Mouse (Mus musculus): ENCODE data around the gene Parp1. TPM values are rescaled to one million over a fixed set of nuclear protein-coding genes. Genes with fewer than 3 reads are reported as not detected.

The Parp1 gene
- polyA plus RNA-seq, 1 experiment from 2014 or later = 93.5 TPM

DNA sequence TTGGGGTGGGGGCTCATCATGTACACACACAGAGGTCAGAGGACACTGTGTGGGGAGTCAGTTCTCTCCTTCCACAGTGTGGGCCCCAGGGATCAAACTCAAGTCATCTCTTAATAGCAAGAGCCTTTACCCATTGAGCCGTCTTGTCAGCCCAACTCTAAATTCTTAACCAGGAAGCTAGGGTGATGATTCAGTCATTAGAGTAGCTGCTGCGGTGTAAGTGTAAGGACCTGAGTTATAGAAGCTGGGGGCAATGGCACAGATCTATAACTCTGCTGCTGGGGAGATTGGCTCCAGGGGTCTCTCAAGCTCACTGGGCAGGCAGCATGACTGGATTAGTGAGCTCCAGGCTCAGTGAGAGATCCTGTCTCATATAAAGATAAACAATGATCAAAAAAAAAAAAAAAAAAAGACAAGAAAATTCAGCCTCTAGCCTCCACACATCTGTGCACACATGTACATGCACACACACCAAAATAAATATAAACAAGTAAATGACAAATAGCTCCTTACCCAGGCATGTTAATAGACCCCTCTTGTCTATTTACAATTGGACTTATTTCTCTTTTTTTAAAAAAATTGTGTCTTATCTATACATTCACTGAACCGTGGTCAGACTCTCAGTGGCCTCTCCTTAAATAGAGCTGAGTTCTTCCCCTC is 25.9 kb upstream of the Parp1 start:
- H3K4me2 ChIP-seq = no peak overlapping the region
- no peak for ATAC-seq (ENCODE audit: low FRiP score, low read depth)
- no peak overlapping the region for H3K9ac ChIP-seq
- no peaks in the 10 kb centered on the region for H3K9me3 ChIP-seq
- H3K4me3 ChIP-seq = no peak overlapping the region
- WGBS = 90% methylated on average over 3 of the region's 3 CpGs
- H3K4me1 ChIP-seq (replicated peaks) = peaks cover 26% of the 10 kb centered on the region
- H3K27me3 ChIP-seq = no peaks in the 10 kb centered on the region
- H3K36me3 ChIP-seq = no peaks in the 10 kb centered on the region
- H3K27ac ChIP-seq (replicated peaks) = no peak overlapping the region

DNA sequence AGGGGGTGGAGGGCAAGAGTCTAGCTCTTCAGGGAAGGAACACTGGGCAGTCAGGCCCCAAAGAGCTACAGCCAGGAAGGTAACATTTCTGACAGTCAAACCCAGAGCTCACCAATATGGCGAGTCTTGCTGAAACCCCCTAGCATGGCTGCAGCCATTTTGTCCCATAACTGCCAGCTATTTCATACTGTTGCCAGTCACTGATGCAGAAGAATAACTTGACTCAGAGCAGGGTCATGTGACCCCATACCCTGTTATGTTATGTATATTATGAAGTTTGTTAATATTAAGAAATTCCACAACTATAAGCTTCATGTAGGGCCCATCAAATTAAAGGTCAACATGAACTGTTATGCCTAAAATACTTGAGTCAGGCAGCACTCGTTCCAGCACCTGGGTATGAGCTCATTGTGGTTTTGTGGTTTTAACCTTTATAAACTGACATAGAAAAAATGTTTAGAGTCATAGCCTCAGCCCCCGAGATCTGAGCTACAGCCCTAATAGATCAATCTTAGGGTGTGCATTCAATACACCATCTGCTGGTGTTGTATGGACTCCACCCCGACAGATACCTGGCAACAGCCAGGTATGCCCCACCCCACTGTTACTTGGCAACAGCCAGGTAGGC is 22.7 kb upstream of the Parp1 start:
- no peak for ATAC-seq (ENCODE audit: low FRiP score, low read depth)
- H3K36me3 ChIP-seq = no peaks in the 10 kb centered on the region
- no peak overlapping the region for H3K4me2 ChIP-seq
- peaks cover 37% of the 10 kb centered on the region for H3K4me1 ChIP-seq (replicated peaks)
- H3K4me3 ChIP-seq = no peak overlapping the region
- H3K27ac ChIP-seq (replicated peaks) = no peak overlapping the region
- 83% methylated on average over 4 of the region's 4 CpGs for WGBS
- 0 out of 2 replicates have a peak, but pooled peaks cover 3% of the 10 kb centered on the region for H3K27me3 ChIP-seq
- H3K9me3 ChIP-seq = no peaks in the 10 kb centered on the region
- no peak overlapping the region for H3K9ac ChIP-seq

DNA sequence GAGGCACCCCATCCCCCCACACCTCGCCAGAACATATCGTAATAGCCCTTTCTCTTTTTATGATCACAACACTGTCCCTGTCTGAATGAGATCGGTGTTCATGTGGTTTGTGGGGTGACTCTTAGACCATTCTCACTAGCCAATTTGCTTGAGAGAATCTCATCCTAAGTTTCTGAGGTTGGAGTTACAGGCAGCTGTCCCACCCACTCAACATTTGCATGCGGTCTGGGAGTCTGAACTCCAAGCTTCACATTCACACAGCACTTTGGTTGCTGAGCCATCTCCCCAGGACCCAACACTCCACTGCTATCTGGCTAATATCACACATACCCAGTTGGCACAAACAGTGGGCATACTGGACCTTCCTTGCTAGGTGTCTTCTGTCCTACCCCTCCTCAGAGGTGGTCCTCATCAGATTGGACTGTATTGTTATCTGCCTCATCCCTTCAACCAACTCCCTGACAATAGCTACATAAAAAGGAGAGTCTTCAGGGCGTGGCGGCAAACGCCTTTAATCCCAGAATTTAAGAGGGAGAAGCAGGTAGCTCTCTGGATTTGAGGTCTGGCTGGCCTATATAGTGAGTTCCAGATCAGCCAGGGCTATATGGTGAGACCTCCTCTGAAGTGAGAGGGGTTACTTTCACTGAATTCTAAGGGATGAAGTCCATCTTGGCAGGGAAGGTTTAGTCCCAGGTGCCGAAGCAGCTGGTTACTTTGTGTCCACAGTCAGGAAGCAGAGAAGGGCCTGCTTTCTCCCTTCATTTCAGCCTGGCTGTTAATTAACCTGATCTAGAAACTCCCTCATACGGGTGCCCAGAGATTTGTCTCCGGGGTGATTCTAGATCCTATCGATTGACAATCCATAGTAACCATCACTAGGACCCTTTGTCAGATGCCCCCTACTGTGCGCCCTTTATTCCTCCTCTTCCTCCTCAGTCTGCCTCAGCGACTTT is 21.6 kb upstream of the Parp1 start:
- Histone ChIP-seq H3K27ac (replicated peaks) (no peak overlapping the region), H3K9ac (no peak overlapping the region), H3K4me3 (peak overlapping the region; percentile 1; the same call in 1 of the 2 replicates), H3K27me3 (0 out of 2 replicates have a peak, but pooled peaks cover 3% of the 10 kb centered on the region), H3K9me3 (no peaks in the 10 kb centered on the region), H3K4me1 (replicated peaks) (peaks cover 27% of the 10 kb centered on the region), H3K4me2 (peak overlapping the region; percentile 45), H3K36me3 (no peaks in the 10 kb centered on the region)
- WGBS = 47% methylated on average over 13 of the region's 13 CpGs
- ATAC-seq (ENCODE audit: low FRiP score, low read depth) = no peak

DNA sequence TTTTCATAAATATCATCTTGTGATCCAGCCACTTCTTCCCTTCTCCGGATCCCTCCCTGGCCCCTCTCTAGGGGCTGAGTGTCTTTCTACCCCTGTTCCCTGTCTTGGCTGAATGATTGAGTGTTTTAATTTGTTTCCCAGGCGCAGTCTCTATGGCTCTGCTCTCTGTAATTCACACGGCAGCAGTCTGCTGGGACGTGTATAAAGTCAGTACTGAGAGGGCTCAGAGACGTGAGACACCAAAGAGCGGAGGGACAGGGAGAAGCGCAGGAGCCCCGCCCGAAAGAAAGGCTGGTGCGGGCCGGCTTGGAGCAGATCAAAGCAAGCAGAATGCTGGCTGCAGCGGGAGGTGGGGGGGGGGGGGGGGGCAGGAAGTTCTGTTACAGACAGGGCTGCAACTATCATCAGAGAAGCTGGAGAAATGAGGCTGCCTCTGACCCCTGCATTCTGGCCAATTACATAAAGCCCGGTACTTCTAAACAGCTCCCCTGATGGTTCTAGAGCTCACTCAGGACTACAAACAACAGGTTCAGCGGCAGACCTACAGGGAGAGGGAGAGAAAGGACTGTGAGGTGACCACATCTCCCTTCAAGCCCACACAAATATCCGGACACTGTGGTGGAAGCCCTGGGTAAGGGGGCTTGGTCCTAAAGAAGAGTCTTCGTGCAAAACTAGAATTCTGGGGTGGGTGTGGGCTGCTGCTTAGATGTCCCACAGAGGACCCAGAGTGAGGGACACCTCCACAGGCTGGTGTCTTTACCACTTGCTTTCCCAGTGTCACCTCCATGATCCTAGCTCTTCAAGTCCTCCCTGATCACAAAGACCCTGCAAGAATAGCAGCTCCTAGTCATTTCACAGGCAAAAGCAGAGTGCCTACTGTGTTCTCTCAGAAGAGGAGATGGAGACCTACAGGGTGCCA is 20.7 kb upstream of the Parp1 start:
- Histone ChIP-seq H3K4me2 (peak overlapping the region; percentile 45), H3K4me1 (replicated peaks) (peaks cover 23% of the 10 kb centered on the region), H3K27me3 (0 out of 2 replicates have a peak, but pooled peaks cover 3% of the 10 kb centered on the region), H3K36me3 (no peaks in the 10 kb centered on the region), H3K9ac (no peak overlapping the region; the same call in 1 of the 2 replicates), H3K9me3 (no peaks in the 10 kb centered on the region), H3K27ac (replicated peaks) (no peak overlapping the region), H3K4me3 (peak overlapping the region; percentile 1; the same call in 1 of the 2 replicates)
- WGBS = 2% methylated on average over 16 of the region's 16 CpGs
- ATAC-seq (ENCODE audit: low FRiP score, low read depth) = peak; percentile 86

DNA sequence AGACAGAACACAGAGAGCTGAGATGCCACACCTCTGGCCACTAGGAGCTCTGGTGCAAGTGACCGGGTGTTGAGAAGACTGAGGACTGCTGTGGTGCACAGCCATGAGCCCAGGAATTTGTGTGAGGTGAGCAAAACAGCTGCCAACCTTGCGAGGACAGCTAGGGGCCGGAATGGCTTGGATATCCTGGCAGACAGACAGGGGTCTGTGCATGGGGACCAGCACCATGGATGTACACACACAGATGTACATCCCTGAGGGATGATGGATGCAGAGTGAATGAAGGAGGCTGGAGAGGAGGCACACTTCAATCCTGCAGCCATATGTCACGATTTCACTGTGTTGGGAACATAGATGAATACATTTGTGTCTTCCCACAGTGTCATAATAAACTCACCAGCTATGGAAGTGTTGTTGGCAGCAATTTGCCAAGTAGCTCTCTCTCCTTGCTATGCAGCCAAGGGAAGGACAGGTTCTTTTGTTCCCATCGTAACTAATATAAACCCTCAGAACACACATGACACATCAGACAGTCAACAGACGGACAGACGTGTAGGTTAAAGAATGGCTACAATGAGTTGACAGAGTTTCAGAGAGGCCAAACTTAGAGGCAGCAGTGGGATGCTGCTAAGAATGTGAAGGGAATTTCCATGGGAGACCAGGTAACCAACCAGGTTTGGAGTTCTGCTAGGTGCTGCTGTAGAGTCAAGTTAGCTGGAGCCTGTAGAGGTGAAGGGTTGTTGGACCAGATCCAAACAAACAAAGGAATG is 19.0 kb upstream of the Parp1 start:
- no peaks in the 10 kb centered on the region for H3K9me3 ChIP-seq
- 77% methylated on average over 7 of the region's 7 CpGs for WGBS
- no peak for ATAC-seq (ENCODE audit: low FRiP score, low read depth)

DNA sequence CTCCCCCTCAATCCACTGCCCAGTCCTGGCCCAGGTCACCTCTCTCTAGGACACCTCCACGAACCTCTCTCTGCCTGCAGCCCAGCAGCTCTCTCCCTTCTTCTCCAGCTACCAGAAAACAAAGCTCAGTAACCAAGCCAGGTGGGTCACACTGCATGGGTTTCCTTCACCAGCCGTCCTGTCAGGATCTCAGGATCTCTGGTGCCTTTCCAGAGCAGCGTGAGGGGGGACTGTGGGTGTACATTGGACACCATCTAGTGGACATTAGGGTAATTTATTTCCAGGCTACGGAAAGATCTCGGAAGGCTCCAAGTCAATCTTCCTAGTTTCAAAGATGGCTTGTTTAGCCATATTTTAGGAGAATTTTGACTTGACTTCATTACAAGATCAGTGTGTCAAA is 18.0 kb upstream of the Parp1 start:
- H3K9ac ChIP-seq = no peak overlapping the region
- peaks cover 23% of the 10 kb centered on the region for H3K4me1 ChIP-seq (replicated peaks)
- H3K4me3 ChIP-seq = no peak overlapping the region
- H3K4me2 ChIP-seq = no peak overlapping the region
- 25% methylated on average over 5 of the region's 5 CpGs for WGBS
- H3K9me3 ChIP-seq = no peaks in the 10 kb centered on the region
- no peak overlapping the region for H3K27ac ChIP-seq (replicated peaks)
- no peak for ATAC-seq (ENCODE audit: low FRiP score, low read depth)
- H3K27me3 ChIP-seq = 0 out of 2 replicates have a peak, but pooled peaks cover 3% of the 10 kb centered on the region
- H3K36me3 ChIP-seq = no peaks in the 10 kb centered on the region

More for the DNA sequence above, 19.0 kb upstream of the Parp1 start:
- no peak overlapping the region for H3K9ac ChIP-seq
- peaks cover 23% of the 10 kb centered on the region for H3K4me1 ChIP-seq (replicated peaks)
- H3K27me3 ChIP-seq = 0 out of 2 replicates have a peak, but pooled peaks cover 3% of the 10 kb centered on the region
- no peak overlapping the region for H3K4me3 ChIP-seq
- no peak overlapping the region for H3K27ac ChIP-seq (replicated peaks)
- H3K36me3 ChIP-seq = no peaks in the 10 kb centered on the region
- H3K4me2 ChIP-seq = no peak overlapping the region

DNA sequence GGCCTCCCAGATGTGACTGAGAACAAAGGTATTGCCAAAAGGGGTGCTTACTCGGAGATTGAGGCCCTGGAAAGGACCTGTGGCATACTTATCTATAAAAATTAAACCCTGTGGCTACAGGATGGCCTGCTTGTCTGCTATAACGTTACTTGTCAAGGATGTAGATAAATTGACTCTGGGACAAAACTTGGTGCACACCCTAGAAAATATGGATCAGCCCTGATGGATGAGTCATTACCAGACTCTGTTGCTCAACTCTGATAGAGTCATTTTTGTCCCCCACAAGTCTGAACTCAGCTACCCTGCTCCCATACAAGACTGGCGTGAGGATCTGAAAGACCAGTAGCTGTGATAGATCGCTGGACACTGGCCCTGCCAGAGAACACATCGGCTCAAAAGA is 11.8 kb upstream of the Parp1 start:
- H3K4me2 ChIP-seq = no peak overlapping the region
- no peak overlapping the region for H3K27ac ChIP-seq (replicated peaks)
- H3K27me3 ChIP-seq = no peaks in the 10 kb centered on the region
- H3K4me1 ChIP-seq (replicated peaks) = no peaks in the 10 kb centered on the region
- no peak for ATAC-seq (ENCODE audit: low FRiP score, low read depth)
- H3K36me3 ChIP-seq = no peaks in the 10 kb centered on the region
- no peak overlapping the region for H3K4me3 ChIP-seq
- H3K9ac ChIP-seq = no peak overlapping the region
- 85% methylated on average over 5 of the region's 5 CpGs for WGBS
- no peaks in the 10 kb centered on the region for H3K9me3 ChIP-seq

DNA sequence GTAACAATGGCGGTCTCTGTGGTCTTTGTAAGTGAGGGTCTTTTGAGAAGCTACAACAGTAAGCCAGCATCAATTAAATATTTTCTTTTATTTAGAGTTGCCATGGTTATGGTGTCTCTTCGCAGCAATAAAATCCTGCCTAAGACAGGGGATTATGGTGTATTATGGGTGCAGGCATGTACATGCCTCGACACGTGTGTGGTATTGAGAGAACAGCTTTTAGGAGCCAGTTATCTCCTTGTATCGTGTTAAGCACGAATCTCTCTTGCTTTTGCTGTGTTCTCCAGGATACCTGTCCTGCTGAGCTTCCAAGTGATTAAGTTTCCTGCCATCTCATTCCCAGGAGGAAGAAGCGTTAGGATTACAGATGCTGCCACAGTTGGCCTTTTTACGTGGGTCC is 9.3 kb upstream of the Parp1 start:
- no peak overlapping the region for H3K9ac ChIP-seq
- 65% methylated on average over 8 of the region's 8 CpGs for WGBS
- H3K4me2 ChIP-seq = no peak overlapping the region
- no peak overlapping the region for H3K4me3 ChIP-seq
- H3K27ac ChIP-seq (replicated peaks) = no peak overlapping the region
- no peak for ATAC-seq (ENCODE audit: low FRiP score, low read depth)
- H3K27me3 ChIP-seq = no peaks in the 10 kb centered on the region
- no peaks in the 10 kb centered on the region for H3K36me3 ChIP-seq
- H3K9me3 ChIP-seq = no peaks in the 10 kb centered on the region
- no peaks in the 10 kb centered on the region for H3K4me1 ChIP-seq (replicated peaks)

DNA sequence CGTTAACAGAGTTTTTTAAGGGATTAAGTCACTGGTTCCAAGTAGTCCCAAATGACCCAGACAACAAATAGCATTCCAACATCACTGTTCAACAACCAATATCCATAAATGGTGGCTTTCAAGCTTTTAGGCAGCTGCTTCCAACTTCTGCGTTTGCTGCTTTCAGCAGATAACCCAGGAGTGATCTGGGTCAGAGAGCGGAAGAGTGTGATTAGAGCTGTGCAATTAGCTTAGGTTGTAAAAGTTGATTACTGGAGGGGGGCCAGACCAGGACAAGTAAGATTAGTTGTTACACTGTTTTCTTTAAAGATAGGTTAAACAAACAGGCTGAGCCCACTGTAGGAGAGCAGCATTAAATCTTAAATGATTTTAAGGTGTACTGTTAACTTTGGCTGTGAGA is 7.5 kb upstream of the Parp1 start:
- Histone ChIP-seq H3K4me3 (no peak overlapping the region), H3K4me2 (no peak overlapping the region), H3K9me3 (no peaks in the 10 kb centered on the region), H3K36me3 (no peaks in the 10 kb centered on the region), H3K4me1 (replicated peaks) (no peaks in the 10 kb centered on the region), H3K27ac (replicated peaks) (no peak overlapping the region), H3K27me3 (no peaks in the 10 kb centered on the region), H3K9ac (no peak overlapping the region)
- 72% methylated on average over 3 of the region's 3 CpGs for WGBS
- ATAC-seq (ENCODE audit: low FRiP score, low read depth) = no peak

DNA sequence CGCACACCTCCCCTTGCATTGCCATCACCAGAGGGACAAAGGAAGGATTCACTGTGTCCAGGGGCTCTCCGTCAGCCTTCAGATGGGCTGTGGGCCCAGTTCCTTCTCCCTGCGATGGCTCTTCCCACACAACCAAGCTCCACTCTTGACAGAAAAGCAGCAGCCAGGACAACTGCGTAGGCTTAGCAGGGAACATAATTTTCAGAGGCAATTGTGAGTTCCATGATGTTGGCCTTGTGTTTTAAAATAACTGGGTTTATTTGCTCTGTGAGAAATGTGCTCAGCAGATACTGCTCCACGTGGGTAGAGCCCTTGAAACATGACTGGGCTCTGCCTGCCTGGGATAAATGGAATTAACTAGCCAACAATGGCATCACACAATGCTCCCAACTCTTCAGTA is 3.8 kb upstream of the Parp1 start:
- WGBS = 79% methylated on average over 5 of the region's 5 CpGs
- Histone ChIP-seq H3K4me3 (no peak overlapping the region), H3K4me1 (replicated peaks) (peaks cover 8% of the 10 kb centered on the region), H3K9me3 (no peaks in the 10 kb centered on the region), H3K9ac (no peak overlapping the region), H3K4me2 (no peak overlapping the region), H3K27me3 (no peaks in the 10 kb centered on the region), H3K27ac (replicated peaks) (no peak overlapping the region), H3K36me3 (no peaks in the 10 kb centered on the region)
- no peak for ATAC-seq (ENCODE audit: low FRiP score, low read depth)

DNA sequence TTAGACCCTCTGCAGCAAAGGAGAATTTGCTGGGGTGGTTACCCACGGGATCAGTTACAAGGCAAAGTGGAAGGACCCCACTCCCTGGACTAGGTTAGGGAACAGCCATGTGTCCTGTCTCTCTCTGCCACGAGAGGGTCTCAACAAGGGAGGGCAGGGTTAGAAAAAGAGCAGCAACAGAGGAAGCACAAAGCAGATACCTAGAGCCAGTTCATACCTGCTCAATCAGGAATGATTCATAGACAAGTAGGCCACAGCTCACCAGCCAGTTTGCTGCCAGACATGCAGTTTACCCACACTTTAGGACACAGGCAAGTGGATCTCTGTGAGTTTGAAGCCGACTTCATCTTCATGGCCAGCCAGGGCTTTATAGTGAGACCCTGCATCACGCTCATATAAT is 963 bp upstream of the Parp1 start:
- Histone ChIP-seq H3K27ac (replicated peaks) (no peak overlapping the region), H3K9ac (no peak overlapping the region), H3K9me3 (no peaks in the 10 kb centered on the region), H3K4me3 (no peak overlapping the region), H3K27me3 (no peaks in the 10 kb centered on the region), H3K4me2 (no peak overlapping the region), H3K36me3 (no peaks in the 10 kb centered on the region), H3K4me1 (replicated peaks) (peaks cover 32% of the 10 kb centered on the region)
- 78% methylated on average over 4 of the region's 4 CpGs for WGBS
- ATAC-seq (ENCODE audit: low FRiP score, low read depth) = no peak
